Mouse (Mus musculus) cerebellum, adult 11-12 months (tissue): ENCODE results near the gene Efcab11.

Experiments
- DNase-seq: peaks from one replicate; pipeline ENCODE4 v3.0.0; 2022

Efcab11 gene

GRCm38 (mm10) chr12:99795921-99796320 lies 88.3 kb downstream of the Efcab11 start:
- DNase-seq = no peak

DNA sequence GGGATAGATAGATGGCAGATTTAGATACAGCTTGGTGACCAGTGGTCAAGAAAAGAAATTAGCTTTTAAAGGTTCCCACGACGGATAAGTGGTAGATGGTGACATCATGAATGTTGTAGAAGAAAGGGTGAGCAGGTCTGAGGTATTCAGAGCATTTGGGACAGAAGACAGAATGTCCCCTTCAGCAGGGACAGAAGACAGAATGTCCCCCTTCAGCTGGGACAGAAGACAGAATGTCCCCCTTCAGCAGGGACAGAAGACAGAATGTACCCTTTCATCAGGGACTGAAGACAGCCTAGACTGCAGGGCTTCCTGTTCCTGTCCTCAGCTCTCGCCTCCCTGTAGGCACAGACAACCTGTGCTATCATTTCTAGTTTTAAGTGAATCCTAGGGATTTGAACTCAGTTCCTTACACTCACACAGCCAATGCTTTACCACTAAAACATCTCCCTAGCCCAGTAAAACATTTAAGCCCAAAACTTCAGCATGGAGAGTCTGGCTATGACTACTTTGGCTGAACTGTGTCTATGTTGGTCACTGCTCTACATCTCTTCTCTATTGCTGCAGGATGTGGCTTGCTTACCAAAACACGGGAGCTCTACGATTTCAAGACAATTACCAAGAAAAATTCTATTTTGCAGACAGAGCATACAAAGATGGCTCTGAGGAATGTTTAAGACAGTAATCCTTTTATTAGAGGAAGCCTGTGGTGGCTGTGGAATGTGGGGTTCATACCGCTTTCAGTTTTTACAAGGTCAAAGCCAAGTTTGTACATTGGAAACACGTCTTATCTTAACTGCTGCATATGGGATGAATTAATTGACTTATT lies 89.2 kb downstream of the Efcab11 start:
- DNase-seq = no peak

- DNase-seq = no peak
These were observed 90.1 kb downstream of the Efcab11 start for GRCm38 (mm10) chr12:99794158-99794515.

DNA sequence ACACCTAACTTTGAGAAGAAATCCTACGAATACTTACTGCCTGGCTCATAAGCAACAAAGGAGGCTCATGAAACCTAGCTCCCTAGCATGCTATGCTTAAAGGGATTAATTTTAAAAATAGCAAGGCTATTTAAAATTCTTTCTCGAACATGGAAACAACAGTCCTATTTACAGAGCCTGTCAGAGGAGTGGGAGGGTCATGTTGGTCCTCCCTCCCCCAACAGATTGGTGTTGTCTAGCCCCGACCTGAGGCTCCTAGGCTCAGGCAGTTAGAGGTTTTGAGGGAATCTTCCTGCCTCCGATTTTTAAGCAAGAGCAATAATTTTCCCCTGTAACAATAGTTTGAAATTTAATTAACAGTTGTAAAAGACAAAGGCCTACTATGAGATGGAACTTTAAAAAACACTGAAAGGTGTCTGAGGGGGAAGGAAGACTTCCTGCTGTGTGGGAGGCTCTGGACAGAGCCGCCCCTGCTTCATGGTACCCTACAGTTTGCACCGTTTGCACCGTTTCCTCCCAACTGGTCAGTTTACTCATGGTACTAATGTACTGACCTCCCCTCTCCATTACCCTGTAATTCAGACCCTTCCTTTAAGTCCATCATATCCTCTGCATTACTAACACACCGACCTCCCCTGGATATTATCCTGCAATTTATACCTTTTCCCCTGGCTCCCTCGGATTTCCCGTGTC lies 90.6 kb downstream of the Efcab11 start:
- no peak for DNase-seq

DNA sequence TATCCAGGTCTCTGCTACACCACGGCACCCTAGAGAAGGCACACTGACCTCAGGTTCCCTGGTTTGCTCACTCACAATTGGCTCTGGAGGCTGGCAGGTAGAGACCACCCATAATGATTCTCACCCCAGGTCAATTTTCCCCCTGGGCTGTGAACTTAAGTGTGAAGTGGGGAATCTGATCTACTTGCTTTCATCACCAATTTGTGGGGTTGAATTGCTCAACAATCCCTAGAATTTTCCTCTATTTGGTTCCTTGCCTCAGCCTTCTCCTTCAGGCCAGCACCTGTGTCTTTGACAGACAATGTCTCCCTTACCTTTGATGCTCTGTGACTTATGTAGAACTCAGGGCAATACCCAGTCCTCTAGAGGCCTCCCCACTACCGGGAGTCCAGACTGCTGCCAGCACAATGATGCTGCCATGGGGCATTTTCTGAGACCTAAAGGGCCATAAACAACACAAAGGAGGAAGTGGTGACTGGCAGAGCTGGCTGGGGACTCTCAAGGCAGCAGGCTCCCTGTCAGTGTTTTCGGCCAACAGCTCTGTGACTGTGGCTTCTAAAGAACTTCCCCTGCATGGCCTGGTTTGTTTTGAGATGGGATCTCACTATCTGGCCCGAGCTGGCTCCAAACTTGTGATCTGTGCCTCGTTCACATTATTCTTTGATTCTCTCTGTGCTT lies 94.8 kb downstream of the Efcab11 start:
- DNase-seq = no peak

- no peak for DNase-seq
These were observed 102.5 kb downstream of the Efcab11 start for GRCm38 (mm10) chr12:99781774-99782173.

DNA sequence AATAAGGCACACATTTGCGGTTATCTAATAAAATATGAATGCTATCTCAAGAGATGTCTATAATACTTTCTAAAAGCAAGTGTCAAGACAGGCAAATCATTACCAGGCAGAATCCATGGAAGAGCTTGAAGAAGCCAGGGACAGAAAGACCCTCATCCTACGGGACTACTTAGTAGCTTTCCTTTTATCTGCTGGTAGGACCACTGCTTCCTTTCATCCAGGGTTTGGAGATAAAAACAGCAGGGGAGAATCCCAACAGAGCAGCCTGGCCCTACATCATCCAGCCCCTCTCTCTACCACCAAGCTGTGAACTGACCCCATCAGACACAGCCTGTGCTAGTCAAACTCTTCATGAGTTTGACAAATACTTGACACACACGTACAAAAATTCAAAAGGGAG lies 103.8 kb downstream of the Efcab11 start:
- no peak for DNase-seq

DNA sequence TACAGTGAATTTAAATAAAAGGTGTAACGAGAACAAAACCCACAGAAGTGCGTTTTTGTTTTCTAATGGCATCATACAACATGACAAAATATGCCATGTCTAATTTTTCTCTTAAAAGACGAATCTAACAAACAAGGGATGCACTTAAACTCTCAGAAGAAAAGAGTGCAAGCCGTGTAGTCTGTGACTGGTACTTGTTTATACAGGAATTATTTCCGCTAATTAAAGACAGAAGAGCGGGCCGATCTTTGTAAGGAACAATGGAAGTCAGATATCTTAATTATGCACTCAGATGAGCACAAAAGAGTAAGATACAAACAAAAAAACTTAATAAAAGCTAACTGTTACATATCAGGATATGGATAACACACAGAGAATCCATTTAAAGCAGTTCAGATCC lies 104.3 kb downstream of the Efcab11 start:
- DNase-seq = no peak

DNA sequence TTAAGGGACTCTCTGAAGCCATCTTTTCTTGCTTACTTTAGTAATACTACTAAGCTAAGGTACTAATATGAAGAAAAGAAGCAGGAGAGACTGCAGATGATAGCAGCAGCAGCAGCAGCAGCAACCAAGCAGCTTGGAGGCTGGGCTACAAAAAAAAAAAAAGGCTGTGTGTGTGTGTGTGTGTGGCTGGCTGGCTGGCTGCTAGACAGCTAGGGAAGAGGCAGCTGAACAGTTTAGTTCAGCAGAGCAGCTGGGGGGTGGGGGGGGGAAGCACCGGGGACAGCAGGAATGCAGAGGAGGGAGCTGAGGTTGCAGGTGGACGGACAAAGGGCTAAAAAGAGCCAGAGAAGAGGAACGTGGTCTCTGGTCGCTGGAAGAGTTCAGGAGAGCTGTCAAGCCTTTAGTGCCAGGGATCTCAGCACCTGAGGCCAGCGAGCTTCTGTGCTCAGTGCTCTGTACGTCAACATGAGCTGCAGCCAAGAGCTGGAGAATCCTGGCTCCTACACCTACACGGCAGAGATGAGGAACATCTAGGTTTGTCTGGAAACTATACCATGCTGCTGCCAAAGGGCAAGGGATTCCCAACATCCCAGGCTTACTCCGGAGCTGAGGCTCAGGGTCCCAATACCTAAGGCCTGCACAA lies 107.6 kb downstream of the Efcab11 start:
- DNase-seq = no peak

- DNase-seq = no peak
These were observed 109.4 kb downstream of the Efcab11 start for GRCm38 (mm10) chr12:99774864-99775263.

DNA sequence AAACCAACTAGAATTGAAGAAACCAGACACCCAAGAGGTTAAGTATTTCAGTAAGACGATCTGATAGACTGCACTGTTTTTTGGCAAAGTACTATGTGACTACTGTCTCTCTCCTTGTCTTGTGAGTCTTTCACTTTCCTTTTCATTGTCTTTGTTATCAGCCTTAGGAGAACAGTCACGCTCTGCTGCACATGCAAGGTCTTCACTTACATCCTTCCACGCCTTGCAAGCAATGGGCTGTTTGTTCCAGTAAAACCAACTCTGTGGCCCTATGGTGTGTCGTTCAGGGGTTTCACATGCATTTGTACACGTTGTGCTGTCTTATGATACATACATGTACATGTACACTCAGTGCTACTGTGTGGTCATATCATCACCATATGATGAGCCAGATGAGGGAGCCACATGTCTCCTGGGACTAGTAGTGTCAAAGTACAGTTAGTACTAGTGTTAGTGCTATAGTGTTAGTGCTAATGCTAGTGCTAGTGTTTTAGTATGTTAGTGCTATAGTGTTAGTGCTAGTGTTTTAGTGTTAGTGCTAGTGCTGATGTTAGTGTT lies 110.5 kb downstream of the Efcab11 start:
- no peak for DNase-seq

- no peak for DNase-seq
These were observed 113.2 kb downstream of the Efcab11 start for GRCm38 (mm10) chr12:99771018-99771417.

DNA sequence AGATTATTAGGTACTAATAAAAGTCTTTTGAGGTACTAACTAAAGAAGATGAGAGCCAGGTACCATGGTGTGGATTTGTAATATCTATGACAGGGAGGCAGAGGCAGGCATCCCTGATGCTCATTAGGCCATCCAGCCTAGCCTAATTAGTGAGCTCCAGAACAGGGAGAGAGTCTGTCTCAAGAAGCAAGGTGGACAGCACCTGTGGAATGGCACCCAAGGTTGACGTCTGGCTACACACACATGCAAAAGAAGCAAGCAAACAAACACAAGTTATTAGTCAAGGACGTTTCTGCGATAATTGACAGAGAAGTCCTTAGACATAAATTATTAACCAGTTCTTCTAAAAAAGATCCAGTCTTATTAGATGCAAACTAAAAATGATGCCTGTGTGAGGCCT lies 114.6 kb downstream of the Efcab11 start:
- no peak for DNase-seq

GRCm38 (mm10) chr12:99767691-99768090 lies 116.5 kb downstream of the Efcab11 start:
- DNase-seq = no peak

DNA sequence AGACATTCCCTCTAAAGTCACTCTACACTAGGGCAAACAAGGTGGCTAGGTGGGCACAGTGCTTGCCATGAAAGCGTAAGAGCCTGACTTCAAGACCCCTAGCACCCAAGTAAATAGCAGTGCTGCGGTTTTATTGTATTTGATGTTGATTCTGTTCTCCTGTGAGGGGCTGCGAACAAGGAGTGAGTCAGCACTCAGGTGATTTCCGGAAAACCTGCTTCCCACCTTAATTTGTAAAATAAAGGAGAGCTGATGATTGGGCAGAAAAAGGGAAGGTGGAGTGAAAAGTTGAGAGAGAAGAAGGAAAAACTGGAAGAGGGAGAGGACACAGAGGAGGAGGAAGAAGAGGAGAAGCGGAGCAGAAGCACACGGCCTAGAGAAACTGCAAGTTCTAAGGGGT lies 118.3 kb downstream of the Efcab11 start:
- DNase-seq = no peak

- no peak for DNase-seq
These were observed 120.2 kb downstream of the Efcab11 start for GRCm38 (mm10) chr12:99764053-99764452.

DNA sequence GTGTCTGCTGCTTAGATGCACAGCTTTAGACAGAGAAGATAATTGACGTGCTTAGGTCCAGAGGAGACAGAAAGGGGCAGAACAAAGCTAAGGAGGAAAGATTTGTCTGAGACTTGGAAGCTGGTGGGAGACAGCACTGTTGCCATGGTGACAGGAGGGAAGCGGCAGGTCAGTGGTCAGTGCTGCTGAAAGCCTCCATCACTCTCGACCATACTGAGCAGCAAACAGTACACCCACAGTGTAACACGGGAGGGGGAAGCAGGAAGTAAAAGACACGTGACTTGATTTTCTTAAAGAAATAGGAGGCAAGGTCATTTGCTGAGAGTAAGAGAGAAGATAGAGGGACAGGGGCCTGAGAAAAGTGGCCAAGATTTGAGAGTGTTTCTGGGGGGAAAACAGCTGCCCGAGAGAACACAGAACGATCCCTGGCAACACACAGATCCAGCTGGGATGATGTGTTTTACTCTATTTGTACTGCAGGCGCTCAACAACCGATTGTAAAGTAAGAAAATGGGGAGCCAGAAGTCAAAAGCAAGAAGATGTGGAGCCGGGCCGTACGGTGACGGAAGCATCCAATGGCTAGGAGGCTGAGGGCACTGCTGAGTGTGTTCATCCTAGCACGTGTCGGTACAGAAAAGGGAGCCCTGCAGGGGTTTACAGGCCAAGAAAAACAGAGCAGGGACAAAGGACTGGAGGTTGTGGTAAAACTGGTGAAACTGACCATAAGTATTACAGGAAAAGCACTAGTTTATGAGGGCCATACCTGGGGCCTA lies 126.3 kb downstream of the Efcab11 start:
- DNase-seq = no peak

DNA sequence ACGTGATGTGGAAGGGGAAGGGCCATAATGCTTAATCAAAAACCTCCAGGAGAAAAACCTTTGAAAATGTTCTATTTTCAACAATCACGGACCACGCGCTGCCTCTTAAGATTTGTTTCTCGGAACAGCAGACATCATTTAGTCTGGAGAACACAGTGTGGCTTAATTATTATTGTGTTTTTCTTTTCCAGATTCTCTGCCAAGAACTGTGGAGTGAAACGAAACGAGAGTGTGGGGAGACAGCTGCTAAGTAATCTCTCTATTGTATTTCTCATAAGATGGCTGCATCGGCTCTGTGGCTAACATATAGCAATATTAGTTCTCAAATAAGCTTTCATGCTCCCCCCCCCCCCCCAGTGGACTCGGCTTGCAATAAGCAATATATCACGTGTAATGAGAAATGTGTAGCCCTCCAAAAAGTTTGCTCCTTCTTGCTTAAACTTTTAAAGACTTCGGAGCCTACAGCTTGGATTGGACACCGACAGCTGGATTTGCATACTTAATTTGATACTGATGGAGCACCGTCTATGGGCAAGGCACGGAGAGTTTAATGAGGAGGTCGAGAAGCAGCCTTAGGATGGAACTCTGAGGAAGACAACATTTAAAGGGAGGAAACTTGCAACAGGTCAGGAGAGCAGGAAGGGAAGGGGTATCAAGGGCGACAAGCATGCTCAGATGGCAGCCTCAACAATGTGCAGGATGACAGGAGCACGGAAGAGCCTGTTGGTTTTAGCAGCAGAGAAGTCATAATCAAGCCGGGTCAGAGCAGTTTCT lies 127.1 kb downstream of the Efcab11 start:
- DNase-seq = no peak

DNA sequence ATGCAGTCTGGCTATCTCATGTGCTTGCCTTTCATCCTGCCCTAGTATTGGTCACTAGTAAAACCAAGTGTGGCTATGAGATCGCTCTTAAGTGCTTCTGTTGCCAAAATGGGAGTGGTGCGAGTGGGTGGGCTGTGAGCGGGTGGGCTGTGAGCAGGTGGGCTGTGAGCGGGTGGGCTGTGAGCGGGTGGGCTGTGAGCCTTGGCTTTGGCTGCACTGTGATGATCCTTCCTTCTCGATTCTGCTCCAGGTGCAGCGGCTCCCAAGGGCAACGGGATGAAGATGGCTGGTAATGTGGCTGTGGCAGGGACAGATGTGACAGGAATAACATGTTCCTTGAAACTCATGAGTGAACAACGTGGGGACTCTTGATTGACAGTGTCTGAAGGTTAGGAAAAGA lies 128.0 kb downstream of the Efcab11 start:
- no peak for DNase-seq

GRCm38 (mm10) chr12:99752986-99753385 lies 131.3 kb downstream of the Efcab11 start:
- DNase-seq = no peak

- no peak for DNase-seq
These were observed 134.8 kb downstream of the Efcab11 start for GRCm38 (mm10) chr12:99749391-99749790.

- DNase-seq = no peak
These were observed 142.6 kb downstream of the Efcab11 start for GRCm38 (mm10) chr12:99741631-99742030.
